Mouse (Mus musculus) frontal cortex, postnatal 36 days (tissue): ENCODE results near the gene Hoxb5.

ENCODE experiments used
- DNase-seq, 2 experiments: peaks; one replicate each; pipeline ENCODE4 v3.0.0; 2022; ENCODE audit warnings: low spot score in 2 of 2

Gene Hoxb5

DNA sequence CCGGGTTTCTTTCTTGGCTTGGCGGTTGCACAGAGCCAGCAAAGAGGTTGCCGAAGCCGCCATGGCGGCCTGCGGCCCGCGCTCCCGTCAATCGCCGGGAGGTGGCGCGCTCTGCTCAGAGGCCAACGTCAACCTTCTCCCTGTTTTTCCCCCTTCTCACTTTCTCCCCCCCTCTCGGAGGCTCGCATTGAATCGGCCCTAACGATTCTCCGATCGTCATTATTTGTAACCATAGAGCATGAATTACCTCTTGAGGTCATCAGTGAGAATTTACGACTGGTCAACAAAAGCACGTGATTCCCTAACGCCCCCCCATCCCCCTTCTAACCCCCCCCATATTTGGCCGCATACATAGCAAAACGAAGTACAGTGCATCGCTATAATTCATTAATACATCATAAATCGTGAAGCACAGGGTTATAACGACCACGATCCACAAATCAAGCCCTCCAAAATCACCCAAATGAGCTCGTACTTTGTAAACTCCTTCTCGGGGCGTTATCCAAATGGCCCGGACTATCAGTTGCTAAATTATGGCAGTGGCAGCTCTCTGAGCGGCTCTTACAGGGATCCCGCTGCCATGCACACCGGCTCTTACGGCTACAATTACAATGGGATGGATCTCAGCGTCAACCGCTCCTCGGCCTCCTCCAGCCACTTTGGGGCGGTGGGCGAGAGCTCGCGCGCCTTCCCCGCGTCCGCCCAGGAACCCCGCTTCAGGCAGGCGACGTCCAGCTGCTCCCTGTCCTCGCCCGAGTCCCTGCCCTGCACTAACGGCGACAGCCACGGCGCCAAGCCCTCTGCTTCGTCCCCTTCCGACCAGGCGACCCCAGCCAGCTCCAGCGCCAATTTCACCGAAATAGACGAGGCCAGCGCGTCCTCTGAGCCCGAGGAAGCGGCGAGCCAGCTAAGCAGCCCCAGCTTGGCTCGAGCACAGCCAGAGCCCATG lies at the start of gene Hoxb5:
TSS of gene Hoxb5 (plus strand) at position 186 of the 949 bp plus-strand sequence.
- DNase-seq, result no peak

DNA sequence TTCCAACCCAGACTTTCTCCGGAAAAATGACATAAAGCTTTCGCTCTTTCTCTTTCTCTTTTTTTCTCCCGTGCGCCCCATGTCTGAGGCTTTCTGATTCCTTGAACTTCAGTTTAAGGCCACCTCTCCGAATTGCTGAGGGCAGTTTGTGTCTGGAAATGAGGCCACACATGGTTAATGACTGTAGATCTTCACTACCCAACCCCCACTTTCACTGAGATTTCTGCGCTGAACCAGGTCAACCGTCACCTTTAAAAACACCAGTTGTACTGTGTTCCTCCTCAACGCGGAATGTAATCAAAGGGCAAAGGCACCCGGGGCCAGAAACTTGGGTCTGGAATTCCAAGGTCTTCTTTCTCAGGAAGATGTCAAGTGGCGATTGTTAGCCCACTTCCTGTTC lies 48.9 kb upstream of the Hoxb5 start:
- DNase-seq, result no peak

DNA sequence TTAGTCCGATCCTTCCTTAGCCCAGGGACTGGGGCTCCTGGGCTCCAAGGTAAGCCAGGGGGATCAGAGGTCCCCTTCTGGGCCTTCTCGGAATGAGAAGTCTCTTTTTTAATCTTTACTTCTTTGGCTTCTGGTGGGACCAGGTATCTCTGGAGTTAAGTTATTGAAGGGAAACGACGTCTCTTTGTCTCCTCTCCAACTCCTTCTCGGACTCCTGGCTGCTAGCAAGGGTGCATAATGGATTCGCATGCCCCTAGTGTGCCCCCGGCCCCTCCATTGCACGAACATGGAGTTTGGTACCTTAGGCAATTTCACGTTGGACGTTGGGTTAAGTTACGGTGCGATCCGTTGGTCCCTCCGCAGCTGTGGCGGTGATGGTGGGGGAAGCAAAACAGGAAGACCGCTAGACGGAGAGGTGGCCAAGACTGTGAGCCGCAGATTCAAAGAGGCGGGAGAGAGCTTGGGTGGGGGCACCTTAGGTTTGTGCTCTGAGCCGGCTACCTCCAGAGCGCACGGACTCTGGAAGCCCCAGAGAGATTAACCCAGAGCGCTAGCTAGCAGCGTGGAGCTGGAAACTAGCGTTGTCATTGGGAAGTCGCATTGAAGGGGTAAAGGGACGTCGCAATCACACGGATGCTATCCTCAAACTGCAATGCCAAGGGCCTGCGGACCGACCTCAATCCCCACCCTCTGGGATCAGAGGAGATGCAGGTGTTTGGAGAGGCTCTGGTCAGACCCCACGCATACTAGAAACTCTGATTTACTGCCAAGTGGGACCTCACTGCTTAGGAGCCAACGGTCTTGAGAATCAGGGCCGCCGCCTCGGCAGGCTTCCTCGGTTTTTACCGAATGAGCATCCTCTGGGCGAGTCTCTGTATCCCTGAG lies 47.8 kb upstream of the Hoxb5 start:
- no peak for DNase-seq

DNA sequence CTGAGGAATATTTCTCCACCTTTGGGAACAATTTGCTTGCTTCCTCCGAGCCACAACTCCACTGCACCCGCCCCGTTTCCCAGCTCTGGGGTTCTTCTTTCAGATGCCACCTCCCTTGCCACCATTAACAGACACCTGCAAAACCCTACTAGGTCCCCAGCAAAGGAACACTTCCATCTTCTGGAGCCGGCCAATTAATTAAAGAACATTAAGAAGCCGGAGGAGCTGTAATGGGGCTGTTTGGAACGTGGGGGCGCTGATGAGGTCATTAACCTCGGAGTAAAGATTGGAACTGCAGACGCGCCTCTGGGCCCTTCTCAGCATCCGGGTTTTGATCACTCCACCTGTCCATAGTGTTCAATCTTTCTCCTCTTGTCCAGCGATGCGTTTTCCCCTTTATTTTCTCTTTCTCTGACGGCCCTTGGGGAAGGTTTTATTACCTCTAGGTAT lies 47.1 kb upstream of the Hoxb5 start:
- DNase-seq, result no peak

DNA sequence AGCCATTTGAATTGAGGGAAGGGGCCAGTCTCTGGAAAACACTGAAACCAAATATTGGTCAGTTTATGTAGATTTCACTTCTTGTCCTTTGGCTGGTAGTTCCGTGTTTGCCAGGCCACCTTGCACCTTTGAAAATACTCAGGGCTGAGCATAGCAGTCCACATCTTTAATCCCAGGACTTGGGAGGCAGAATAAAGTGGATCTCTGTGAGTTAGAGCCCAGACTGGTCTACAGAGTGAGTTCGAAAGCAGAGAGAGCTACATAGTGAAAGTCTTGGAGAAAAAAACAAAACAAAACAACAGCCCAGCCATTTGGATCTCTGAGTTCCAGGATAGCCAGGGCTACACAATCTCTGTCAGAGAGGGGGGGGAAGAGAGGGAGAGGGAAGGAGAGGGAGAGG lies 46.0 kb upstream of the Hoxb5 start:
- DNase-seq, result no peak

DNA sequence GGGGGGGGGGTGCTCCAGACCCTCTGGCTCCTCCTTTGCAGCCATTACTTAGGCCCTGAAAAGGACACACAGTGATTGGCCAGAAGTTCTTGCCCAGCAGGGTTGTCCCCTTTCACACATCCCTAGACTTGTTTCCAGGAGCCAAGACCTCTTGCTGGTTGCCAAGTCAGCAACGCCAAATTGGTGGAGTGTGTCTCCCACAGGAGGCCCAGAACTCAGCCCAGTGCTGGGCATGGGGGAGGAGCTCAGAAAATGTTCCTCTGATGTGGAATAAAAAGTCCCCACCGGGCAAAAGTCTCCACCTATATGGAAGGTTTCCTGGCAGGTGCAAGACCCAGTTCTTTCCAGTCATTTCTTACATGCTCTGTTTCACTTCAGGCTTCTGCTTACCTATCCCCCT lies 44.1 kb upstream of the Hoxb5 start:
- DNase-seq, result no peak

DNA sequence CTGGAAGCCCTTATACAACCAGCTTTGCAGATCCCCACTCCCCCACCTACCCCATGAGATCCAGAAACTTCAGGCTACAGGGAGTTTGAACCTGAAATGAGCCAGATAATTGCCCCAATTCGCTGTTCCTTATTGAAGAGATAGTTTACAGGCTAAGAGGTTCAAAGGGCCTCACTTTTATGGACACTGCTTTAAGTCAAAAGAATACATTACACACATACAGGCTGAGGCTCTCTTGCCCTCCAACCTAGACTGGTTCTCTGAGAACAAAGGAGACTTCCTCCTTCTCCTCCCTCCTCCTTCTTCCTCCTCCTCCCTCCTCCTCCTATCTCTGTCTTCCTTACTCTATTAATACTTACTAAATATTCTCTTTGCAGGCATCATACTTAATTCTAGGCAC lies 43.6 kb upstream of the Hoxb5 start:
- DNase-seq, result no peak

DNA sequence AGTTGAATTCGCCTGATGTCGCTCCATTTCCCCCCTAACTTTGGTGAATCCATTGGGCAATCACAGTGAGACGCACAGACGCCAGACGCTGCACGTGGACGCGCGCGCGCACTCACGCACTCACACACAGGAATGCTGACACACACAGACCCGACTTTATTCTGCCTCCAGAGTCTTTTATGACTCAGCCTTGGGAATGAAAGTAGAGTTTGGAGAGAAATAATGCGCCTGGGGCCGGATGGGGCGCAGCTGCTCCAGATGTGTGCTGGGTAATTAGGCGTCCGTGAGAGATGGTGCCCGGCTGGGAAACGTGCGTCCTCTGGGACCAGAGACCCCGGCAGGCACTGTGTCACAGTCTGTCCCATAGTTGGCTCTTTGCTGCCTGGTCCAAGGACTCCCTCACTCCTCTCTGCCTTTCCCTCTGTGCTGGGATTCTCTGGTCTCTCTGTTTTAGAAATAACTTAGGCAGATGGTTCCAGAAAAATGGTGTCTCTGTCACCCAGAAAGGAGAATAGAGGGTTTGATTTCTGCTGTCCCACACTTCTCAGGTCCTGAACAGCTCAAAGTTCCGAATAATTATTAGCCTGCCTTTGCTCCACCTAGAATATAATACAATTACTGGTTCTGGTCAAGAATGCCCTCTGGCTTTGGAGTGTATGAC lies 42.7 kb upstream of the Hoxb5 start:
- no peak for DNase-seq

DNA sequence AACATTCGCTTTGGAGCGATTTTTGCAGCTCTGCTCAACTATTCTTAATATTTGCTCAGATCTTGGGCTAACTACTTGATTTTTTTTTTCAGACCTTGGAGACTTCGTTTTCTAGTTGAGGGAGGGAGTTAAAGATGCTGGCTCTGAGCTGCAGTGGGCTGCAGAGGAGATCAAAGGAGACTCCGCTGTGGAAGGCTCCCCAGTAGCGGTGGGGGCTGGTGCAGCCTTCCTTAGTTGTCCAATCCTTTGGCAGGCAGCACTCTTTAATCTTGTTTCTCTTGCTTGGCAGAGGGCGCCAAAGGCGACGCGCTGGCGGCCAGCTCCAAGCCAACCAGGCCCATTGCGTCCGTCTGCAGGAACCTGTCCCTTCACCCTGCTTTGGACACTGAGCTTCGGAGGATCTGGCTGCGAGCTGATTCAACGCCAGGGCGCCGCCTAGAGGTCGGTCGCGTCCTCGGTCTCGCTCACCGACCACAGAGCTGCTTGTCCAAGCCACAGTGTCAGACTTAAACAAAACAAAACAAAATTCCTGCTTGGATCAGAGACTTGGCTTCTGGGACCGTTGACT lies 41.7 kb upstream of the Hoxb5 start:
- DNase-seq, result no peak

DNA sequence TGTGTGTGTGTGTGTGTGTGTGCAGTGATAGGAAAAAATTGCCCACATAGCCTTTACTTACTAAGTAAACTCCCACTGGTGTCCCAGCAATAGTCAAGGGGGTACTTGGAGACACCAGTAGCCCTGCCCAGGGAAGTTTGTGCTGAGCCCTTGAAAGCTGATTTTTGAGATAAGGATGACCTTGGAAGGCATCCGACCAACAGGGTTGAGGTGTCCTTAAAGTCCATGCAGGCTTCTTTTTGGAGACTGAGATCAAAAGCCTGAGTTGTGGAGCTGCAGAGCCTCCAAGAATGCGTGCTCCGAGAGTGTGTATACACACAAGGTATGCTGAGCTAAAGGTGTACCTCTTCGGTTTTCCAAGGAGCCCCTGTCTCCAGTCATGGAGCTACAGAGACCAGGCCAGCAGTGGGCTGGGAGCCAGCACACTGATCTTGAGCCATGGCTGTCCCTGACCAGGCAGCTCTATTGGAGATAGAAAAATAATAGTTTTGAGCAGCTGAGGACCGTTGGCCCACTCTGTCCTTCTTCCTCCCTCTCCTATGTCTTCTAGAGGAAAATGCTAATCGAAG lies 40.8 kb upstream of the Hoxb5 start:
- no peak for DNase-seq

DNA sequence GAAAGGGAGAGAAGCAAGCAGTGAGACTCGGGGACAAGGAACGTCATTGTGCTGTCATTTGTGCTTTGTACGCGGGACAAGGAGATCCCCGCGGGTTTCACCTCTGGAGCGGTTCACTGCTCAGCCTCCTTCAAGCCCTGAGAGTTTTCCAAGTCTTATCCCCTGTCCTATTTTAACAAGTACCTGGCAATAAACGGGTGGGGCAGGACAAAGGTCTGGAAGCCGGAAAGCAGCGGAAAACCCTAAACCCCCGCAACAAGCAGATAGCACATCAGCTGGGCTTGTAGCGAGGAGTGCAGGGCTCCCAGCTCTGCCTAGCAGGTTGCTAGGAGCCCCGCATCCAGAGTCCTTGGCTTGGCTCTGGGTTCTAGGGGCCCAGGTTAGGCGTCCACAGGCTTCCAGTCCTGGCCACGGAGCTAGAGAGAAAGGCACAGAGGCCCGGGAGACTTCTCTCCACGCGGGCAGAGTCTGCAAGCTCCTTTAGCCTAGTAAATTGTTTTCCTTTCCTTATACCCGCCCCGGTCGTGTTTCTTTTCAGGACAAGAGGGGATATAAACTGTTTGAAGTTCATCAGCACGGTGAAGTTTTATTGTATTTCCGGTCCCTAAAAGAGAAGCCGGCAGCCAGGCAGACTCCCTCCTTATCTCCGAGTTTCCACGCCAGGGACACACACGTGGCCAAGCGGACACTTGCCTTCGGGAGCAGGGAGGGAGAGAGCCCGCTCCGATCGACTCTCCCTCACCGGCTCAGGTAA lies 39.3 kb upstream of the Hoxb5 start:
- no peak for DNase-seq

DNA sequence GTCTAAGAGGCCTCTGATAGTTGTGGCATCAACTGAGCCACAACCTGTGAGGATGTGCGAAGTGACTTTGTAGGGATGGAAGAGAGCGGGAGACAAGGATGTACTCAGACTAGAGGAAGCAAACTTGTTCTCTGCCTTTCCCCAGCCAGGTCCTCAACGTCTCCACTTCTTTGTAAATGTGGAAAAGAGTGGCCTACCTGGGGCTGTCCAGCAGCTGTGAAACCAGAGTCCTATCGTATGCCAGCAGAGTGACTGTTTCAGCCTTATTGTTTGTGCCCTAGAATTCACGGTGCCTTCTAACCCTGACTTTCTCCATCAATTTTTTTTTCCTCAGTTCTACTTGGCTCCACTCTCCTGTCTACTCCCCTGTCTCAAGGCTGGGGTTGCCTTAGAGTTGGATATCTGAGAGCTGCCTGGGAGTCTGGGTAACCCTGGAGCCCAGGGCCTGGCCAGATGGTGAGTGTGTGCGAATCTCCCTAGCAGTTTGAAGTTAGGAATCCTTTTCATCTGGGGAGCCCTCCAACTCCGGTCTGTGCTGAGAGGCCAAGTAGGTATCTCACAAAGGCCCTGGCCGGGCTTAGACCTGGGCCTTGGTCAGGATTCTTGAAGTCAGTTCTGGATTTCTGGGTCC lies 38.6 kb upstream of the Hoxb5 start:
- DNase-seq, result no peak

DNA sequence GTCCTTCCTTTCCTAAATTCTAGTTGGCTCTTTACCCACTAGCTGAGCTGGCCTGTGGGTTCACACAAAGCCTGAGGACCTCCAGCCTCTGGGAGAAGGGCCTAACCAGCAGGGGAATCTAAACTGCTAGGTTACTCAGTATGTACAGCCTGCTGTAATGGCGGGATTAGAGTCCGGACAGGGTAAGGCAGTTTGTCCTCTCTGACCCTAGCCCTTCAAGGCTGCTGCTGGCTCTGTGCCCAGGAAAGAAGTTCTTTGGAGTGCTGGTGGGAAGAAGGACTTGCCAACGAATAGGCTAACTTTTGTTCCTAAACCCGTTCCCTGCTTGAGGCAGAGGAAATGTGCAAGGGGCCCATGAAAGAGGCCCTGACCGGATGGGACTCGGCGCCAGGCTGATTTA lies 37.2 kb upstream of the Hoxb5 start:
- DNase-seq, result no peak

DNA sequence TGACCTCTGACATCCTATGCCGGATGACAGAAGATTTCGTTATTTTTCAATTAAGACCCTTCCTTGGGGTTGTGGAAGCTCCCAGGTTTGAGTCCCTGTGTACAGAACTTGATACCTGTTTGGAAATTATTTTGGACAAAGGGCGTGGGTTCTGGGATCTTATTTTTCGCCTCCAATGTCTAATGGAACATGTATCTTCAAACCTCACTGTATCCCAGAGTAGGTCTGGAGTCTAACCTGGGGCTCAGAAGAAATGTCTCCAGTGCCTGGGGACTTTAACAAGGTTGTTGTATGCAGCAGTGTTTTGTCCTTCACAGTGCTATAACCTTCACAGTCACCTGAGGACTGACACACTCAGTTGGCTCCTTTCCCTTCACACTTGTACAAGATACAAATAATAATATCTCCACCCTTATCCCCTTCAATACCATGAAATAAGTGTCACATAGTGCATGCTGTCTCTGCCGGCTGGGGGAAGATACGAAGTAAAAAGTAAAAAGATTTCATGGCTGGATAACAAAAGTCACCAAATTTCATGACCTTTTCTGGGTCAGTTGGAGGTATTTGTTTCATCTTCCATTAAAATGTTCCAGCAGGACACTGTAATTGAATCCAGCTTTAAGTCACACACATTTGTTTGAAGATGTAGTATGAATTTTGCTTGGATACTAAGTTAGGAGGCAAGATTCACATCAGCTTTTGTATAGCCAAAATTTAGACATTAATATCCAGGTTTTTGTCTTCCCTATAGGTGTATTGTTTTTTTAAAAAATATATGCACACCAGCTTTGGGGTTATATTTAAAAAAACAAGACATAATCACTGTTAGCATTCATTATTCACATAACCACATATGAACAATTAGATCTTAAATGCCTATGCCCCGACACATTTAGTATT lies 35.9 kb upstream of the Hoxb5 start:
- DNase-seq, result no peak

DNA sequence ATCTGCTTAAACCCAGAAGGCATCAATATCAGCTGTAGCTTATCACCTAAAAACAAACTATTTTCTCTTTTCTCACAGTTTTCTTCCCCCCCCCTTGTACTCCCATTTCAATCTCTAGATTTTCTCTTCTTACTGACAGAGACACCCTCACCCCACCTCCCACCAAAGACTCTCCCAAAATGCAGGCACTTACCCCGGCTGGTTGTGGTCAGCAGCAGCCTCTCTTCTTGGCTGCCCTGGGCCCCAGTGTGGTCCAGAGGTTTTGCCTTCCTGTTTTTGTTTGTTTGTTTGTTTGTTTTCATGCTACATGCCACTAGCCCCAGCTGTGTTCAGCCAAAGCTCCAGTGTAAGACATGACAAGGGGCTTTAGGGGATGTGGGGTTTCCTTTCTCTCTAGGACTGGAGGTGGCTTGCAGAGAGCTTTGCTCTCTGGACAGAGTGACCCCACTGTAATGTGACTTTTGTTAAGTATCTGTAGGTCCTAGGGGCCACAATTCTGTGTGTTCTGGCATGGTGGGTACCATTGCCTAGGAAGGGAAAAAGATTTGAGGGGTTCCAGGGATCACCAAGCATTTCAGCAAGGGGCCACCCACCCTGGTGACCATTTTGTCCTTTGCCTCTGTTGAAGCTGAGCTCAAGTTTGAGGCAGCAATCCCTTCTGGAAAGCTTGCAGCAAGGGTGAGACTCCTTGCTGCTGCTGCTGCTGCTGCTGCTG lies 34.9 kb upstream of the Hoxb5 start:
- DNase-seq, result no peak

DNA sequence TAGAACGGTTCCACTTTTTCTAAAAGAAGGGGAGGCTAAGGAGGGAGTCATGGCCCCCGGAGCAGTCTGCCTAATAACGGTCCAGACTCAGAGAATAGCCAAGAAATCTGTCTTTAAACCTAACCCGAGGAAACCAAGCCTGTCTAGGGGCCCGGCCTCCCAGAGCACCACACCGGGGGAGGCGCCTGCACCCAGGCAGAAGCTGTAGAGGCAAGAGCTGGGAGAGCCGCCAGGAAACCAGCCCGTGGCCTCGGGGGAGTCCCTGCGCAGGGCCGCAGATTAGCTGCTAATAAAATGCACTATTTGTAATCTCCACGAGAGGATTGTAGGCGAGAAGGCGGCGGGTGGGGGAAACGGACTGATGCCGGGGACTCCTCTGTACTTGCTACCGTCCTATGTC lies 33.3 kb upstream of the Hoxb5 start:
- no peak for DNase-seq

DNA sequence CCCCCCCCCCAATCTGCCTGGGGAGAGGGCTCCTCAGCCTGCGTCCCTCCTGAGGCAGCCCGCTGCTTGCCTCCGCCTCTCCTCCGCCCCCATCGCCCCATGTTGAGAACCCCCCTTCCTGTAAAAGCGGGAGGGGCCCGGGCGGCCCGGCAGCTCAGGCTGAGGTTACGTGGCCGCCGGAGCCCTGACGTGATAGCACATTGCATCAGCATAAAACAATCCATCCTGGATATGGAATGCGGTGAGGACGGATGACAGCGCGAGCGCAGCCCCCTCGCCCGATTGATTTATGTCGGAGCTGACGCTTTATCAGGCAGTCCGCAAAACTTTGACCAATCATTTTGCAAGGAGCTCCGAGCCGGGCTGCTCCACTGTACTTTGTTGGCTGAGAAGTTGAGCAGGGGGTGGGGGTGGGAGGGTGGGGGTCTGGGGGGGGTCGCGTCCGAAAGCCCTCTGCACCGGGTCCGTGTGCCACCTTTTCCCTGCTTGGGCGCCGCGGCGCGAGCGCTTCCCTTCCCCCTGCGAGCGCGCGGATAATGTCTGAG lies 32.1 kb upstream of the Hoxb5 start, which contains the start of gene Hoxb9:
TSS of gene Hoxb9 (plus strand) at position 462 of the 545 bp plus-strand sequence.
- no peak for DNase-seq

DNA sequence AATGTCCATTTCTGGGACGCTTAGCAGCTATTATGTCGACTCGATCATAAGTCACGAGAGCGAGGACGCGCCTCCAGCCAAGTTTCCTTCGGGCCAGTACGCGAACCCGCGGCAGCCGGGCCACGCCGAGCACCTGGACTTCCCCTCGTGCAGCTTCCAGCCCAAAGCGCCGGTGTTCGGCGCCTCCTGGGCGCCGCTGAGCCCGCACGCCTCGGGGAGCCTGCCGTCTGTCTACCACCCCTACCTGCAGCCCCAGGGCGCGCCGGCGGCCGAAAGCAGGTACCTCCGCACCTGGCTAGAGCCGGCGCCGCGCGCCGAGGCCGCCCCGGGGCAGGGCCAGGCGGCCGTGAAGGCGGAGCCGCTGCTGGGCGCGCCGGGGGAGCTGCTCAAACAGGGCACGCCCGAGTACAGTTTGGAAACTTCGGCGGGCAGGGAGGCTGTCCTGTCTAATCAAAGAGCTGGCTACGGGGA lies 31.6 kb upstream of the Hoxb5 start:
- no peak for DNase-seq
